Mouse (Mus musculus): ENCODE data around the gene Tmem41b.

The Tmem41b gene

DNA sequence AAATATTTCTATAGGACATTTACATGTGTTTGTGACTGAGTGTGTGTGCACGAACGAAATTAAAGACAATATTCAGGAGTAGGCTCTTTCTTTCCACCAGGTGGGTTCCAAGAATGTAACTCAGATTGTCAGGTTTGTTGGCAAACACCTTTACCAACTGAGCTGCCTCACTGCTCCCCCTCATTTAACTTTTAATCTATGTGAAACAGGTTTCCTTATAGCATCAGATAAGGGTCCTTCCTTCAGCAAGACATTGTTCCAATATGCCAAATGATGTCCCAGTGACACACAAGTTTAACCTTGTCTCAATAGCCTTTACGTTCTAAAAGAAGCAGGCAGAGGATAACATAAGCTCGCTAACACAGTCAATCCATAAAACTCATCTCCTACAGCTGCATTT is 63.8 kb downstream of the Tmem41b start:
- no peak for DNase-seq (ENCODE audit: low read depth, low spot score)

Data from A20 (cell line).